Mouse (Mus musculus): ENCODE data around the gene Fubp3. TPM values are rescaled to one million over a fixed set of nuclear protein-coding genes. Genes with fewer than 3 reads are reported as not detected.

Gene Fubp3
- 35.9 and 37.8 TPM in 2 replicates for polyA plus RNA-seq (2015; fragmentation: Nextera tagmentation; extraction: Ambion mirVana)

DNA sequence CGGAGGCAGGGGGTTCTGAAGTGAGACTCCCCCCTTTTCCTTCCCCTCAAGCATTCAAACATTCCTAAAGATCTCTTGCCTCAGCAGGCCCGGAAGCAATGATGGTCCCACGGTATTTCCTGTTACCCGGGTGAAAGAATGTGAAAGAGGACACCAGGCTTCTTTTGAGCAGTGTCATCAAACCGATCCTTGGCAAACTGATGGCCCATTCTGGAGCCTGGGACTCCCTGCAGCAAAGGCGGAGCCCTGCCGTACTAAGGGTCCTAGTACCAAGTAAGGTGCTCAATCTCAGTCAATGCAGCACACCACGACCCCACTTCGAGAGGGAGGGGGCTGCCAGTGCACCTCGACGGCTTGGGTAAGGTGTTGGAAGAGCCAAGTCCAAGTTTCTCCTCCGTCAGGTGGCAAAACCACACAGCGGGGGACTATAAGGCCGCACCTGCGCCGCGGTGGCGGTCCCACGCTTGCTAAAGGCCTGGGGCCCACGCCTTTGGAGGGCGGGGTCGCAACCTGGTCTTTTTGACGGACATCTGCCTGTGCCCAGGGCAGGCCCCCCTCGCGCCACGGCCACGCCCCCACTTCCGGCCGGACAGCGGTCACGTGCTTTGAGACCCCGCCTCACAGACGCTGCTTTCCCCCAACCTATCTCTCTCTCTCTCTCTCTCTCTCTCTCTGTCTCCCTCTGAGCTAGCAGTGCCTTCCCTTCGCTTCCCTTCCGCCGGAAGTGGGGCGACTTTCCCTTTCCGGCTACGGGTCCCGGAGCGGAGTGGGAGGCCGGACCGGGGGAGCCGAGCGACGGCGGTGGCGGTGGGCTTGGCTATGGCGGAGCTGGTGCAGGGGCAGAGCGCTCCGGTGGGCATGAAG is at the start of gene Fubp3:
Gene Fubp3, plus strand, starts transcription at position 601 of the 864 bp plus-strand sequence.

DNA sequence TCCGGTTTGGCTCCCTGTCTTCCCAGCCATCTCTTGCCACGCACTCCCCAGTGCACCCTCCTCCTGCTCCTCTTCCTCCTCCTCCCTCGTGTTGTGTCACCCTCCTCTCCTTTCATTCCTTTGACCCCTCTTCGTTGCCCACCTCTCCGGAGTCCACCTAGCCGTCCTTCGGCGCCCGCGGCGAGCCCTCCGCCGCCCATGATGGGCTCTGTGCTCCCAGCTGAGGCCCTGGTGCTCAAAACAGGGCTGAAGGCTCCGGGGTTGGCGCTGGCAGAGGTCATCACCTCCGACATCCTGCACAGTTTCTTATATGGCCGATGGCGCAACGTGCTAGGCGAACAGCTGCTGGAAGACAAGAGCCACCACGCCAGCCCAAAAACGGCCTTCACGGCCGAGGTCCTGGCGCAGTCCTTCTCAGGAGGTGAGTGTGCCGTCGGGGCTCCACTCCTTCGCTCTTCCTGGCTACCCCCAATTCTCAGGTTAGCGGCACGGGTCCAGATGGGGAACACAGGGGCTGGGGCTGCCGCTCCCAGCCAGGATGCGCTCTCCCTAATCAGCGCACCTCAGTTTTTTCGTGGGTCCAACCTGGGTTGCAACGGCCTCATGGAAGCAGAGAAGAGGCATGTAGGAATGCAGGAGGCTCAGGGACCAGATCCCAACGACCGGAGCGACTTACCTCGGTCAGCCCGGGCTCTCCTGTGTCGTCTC is 67.6 kb downstream of the Fubp3 start, which contains the start of gene Prdm12:
Gene Prdm12, plus strand, starts transcription at position 137 of the 708 bp plus-strand sequence.

Small RNA genes within 50 kb of the gene (microRNA-seq; reads per million reads assigned to microRNA genes)
- gene Mir6998 = 0.81 to 1.5 reads per million in 2 experiments

Other genes with a start within 250 kb of the Fubp3 start
- 3.3 and 3.8 TPM in 2 replicates for gene Ass1, start 102.4 kb upstream of the Fubp3 start, polyA plus RNA-seq (2015; fragmentation: Nextera tagmentation; extraction: Ambion mirVana)
- not detected in 2 replicates for gene Prdm12, start 67.4 kb downstream of the Fubp3 start, polyA plus RNA-seq (2015; fragmentation: Nextera tagmentation; extraction: Ambion mirVana)
- 16.4 and 18.4 TPM in 2 replicates for gene Exosc2, start 98.1 kb downstream of the Fubp3 start, polyA plus RNA-seq (2015; fragmentation: Nextera tagmentation; extraction: Ambion mirVana)
- 13.5 and 16.0 TPM in 2 replicates for gene Abl1, start 115.7 kb downstream of the Fubp3 start, polyA plus RNA-seq (2015; fragmentation: Nextera tagmentation; extraction: Ambion mirVana)
- 0.06 TPM in 1 of 2 replicates, not detected in the other for gene Qrfp, start 237.9 kb downstream of the Fubp3 start, polyA plus RNA-seq (2015; fragmentation: Nextera tagmentation; extraction: Ambion mirVana)

Data from skeletal muscle tissue, postnatal 0 days (tissue).